Mouse (Mus musculus): Measurements from ENCODE around the gene Homer1.

Gene Homer1

GRCm38 (mm10) chr13:93389242-93389625 is 89.8 kb downstream of the Homer1 start:
- in situ Hi-C loops (cut with MboI, MseI): no loop called here

GRCm38 (mm10) chr13:93399710-93400216 is 100.3 kb downstream of the Homer1 start:
- in situ Hi-C loops (cut with MboI, MseI): no loop called here

GRCm38 (mm10) chr13:93401947-93402346 is 102.5 kb downstream of the Homer1 start:
- in situ Hi-C loops (cut with MboI, MseI): no loop called here

GRCm38 (mm10) chr13:93406855-93407254 is 107.4 kb downstream of the Homer1 start:
- in situ Hi-C loops (cut with MboI, MseI): no loop called here

- in situ Hi-C loops (cut with MboI, MseI): no loop called here
Observed at GRCm38 (mm10) chr13:93410343-93410742, 110.9 kb downstream of the Homer1 start.

- in situ Hi-C loops (cut with MboI, MseI): loop anchor here (5.0 kb wide), 1 partner anchor 43 kb away; no protein-coding TSS in a partner anchor
Observed at GRCm38 (mm10) chr13:93415055-93415454, 115.6 kb downstream of the Homer1 start.

- in situ Hi-C loops (cut with MboI, MseI): loop anchor here (5.0 kb wide), 1 partner anchor 46 kb away; no protein-coding TSS in a partner anchor
Observed at GRCm38 (mm10) chr13:93418292-93418691, 118.9 kb downstream of the Homer1 start.

GRCm38 (mm10) chr13:93419779-93420178 is 120.3 kb downstream of the Homer1 start:
- in situ Hi-C loops (cut with MboI, MseI): loop anchor here (5.0 kb wide), 1 partner anchor 47 kb away; no protein-coding TSS in a partner anchor

GRCm38 (mm10) chr13:93423224-93423623 is 123.8 kb downstream of the Homer1 start:
- in situ Hi-C loops (cut with MboI, MseI): no loop called here

GRCm38 (mm10) chr13:93427920-93428876 is 128.8 kb downstream of the Homer1 start:
- in situ Hi-C loops (cut with MboI, MseI): no loop called here

GRCm38 (mm10) chr13:93429205-93429604 is 129.8 kb downstream of the Homer1 start:
- in situ Hi-C loops (cut with MboI, MseI): no loop called here

GRCm38 (mm10) chr13:93440167-93440566 is 140.7 kb downstream of the Homer1 start:
- in situ Hi-C loops (cut with MboI, MseI): no loop called here

GRCm38 (mm10) chr13:93453275-93453674 is 153.8 kb downstream of the Homer1 start:
- in situ Hi-C loops (cut with MboI, MseI): no loop called here
